In genomic region chr6:59423836-59424235, GRCm38 (mm10) we compare ENCODE assay signal across 29 mouse cellular contexts. TPM values are rescaled to one million over a fixed set of nuclear protein-coding genes. Genes with fewer than 3 reads are reported as not detected.
DNase-seq lines count a peak whose midpoint lies in the region; ATAC-seq and TF ChIP-seq lines count a peak whose summit lies in the region.
"Had no signal": no experiment of that assay in that cellular context is flagged by ENCODE, and none has a peak within 500 bp of the region (broad histone marks: within the 10 kb centered on the region; RNA-seq: fewer than 3 reads in every experiment).

No protein-coding gene starts in this region.

- no peaks in the 10 kb centered on the region for H3K9me3 ChIP-seq in lung, postnatal 0 days (ENCODE audit: low read length)
- H3K9me3 ChIP-seq: embryonic facial prominence, embryonic 10.5 days; embryonic facial prominence, embryonic 15.5 days; forebrain, embryonic 12.5 days; hindbrain, embryonic 15.5 days; kidney, embryonic 15.5 days; limb, embryonic 13.5 days; liver, embryonic 13.5 days; midbrain, embryonic 15.5 days had no signal

- no peaks in the 10 kb centered on the region for H3K36me3 ChIP-seq in lung, postnatal 0 days (ENCODE audit: insufficient read depth, low read length)
- H3K36me3 ChIP-seq: embryonic facial prominence, embryonic 10.5 days; embryonic facial prominence, embryonic 15.5 days; forebrain, embryonic 12.5 days; hindbrain, embryonic 15.5 days; kidney, embryonic 15.5 days; limb, embryonic 13.5 days; liver, embryonic 13.5 days; midbrain, embryonic 15.5 days had no signal

- H3K4me2 ChIP-seq in lung, postnatal 0 days (replicated peaks; ENCODE audit: low read depth, low read length), result 0 out of 2 replicates have a peak overlapping the region, but pooled peaks have one; percentile 76
- H3K4me2 ChIP-seq: embryonic facial prominence, embryonic 15.5 days; forebrain, embryonic 12.5 days; kidney, embryonic 15.5 days; limb, embryonic 13.5 days; liver, embryonic 13.5 days; midbrain, embryonic 15.5 days had no signal

- TF ChIP-seq POLR2A in cortical plate, adult 2 months (IDR thresholded peaks at IDR 0.05; ENCODE audit: extremely low read depth, insufficient read depth, low read length), result no peak

- H3K9ac ChIP-seq in lung, postnatal 0 days (replicated peaks; ENCODE audit: low read depth), result no peak overlapping the region
- H3K9ac ChIP-seq: embryonic facial prominence, embryonic 15.5 days; forebrain, embryonic 12.5 days; forebrain, postnatal 0 days; hindbrain, embryonic 15.5 days; kidney, embryonic 15.5 days; limb, embryonic 13.5 days; liver, embryonic 13.5 days; midbrain, embryonic 15.5 days had no signal

- TF ChIP-seq CTCF in lung, postnatal 0 days (IDR thresholded peaks at IDR 0.05), result no peak
- no peak for TF ChIP-seq CTCF in cortical plate, adult 2 months (IDR thresholded peaks at IDR 0.05; ENCODE audit: extremely low read depth, insufficient read depth, low read length)

- ATAC-seq in lung, postnatal 0 days, result no peak
- ATAC-seq: forebrain, postnatal 0 days; midbrain, embryonic 15.5 days had no signal

- 29% methylated on average over 1 of the region's 1 CpGs for WGBS in lung, postnatal 0 days

- no peak overlapping the region for H3K4me3 ChIP-seq in lung, postnatal 0 days (ENCODE audit: low read depth, low read length)
- peak overlapping the region; percentile 63; the same call in 1 of the 2 replicates for H3K4me3 ChIP-seq in cortical plate, adult 2 months (ENCODE audit: insufficient read depth, low read length)
- H3K4me3 ChIP-seq: embryonic facial prominence, embryonic 10.5 days; embryonic facial prominence, embryonic 15.5 days; forebrain, embryonic 12.5 days; hindbrain, embryonic 15.5 days; kidney, embryonic 15.5 days; left cerebral cortex, adult 2 months; limb, embryonic 13.5 days; liver, embryonic 13.5 days; midbrain, embryonic 15.5 days had no signal

- H3K4me1 ChIP-seq in lung, postnatal 0 days (ENCODE audit: insufficient read depth, low read depth, low read length), result peaks cover 8% of the 10 kb centered on the region; the same call in 1 of the 2 replicates
- H3K4me1 ChIP-seq in cortical plate, adult 2 months (ENCODE audit: control insufficient read depth, insufficient read depth, low read length), result no peaks in the 10 kb centered on the region

- peak; percentile 21 to 47 for DNase-seq in cerebellum, postnatal 14 days
- DNase-seq in cerebellum, adult 11-12 months, result no peak
- no peak for DNase-seq in lung, postnatal 0 days (ENCODE audit: low spot score)
- no peak for DNase-seq in lung, postnatal 36 days
- DNase-seq in urinary bladder, adult 2 months (ENCODE audit: low spot score), result no peak
- DNase-seq in Muller cell, postnatal 12 days (ENCODE audit: inconsistent ontology term), result no peak
- DNase-seq: adrenal gland, adult 2 months; adrenal gland, postnatal 36 days; cerebellum, adult 11 months; forebrain, postnatal 0 days; gastrocnemius, postnatal 10 days; heart, postnatal 10 days; kidney, adult 18-20 months; kidney, postnatal 25 days; liver, embryonic 13.5 days; lung, adult 18-20 months; lung, postnatal 10 days; right cerebral cortex, postnatal 4 days; thymus, adult 2 months; thymus, postnatal 36 days had no signal

- H3K27me3 ChIP-seq in lung, postnatal 0 days (replicated peaks; ENCODE audit: insufficient read depth, low read length), result no peaks in the 10 kb centered on the region
- H3K27me3 ChIP-seq: embryonic facial prominence, embryonic 15.5 days; forebrain, embryonic 12.5 days; hindbrain, embryonic 15.5 days; kidney, embryonic 15.5 days; limb, embryonic 13.5 days; liver, embryonic 13.5 days; midbrain, embryonic 15.5 days had no signal

- TF ChIP-seq EP300 in lung, postnatal 0 days (IDR thresholded peaks at IDR 0.05), result no peak

- H3K27ac ChIP-seq in lung, postnatal 0 days (ENCODE audit: low read length), result no peak overlapping the region
- no peak overlapping the region for H3K27ac ChIP-seq in cortical plate, adult 2 months (ENCODE audit: insufficient read depth, low read length)
- H3K27ac ChIP-seq: embryonic facial prominence, embryonic 10.5 days; embryonic facial prominence, embryonic 15.5 days; forebrain, embryonic 12.5 days; hindbrain, embryonic 15.5 days; kidney, embryonic 15.5 days; left cerebral cortex, adult 2 months; limb, embryonic 13.5 days; liver, embryonic 13.5 days; midbrain, embryonic 15.5 days had no signal

RNA-seq across cellular contexts. Expression of gene Gprin3, which starts 2.3 kb away (rescaled TPM):
- polyA plus RNA-seq in lung, postnatal 0 days (2015; fragmentation: Nextera tagmentation; extraction: Ambion mirVana), result 10.8 and 11.2 TPM in 2 replicates
- 1.5 and 2.7 TPM in 2 replicates for polyA plus RNA-seq in cortical plate, adult 2 months (2012; rRNA removed)
- 0.22 and 0.28 TPM in 2 replicates for polyA plus RNA-seq in urinary bladder, adult 2 months (2012; rRNA removed)

Comparison
In these comparisons a context has a peak if more than half of its experiments do, and no peak if none do; other contexts are left out.
1. DNase-seq: peak in cerebellum, postnatal 14 days (2 of 2); none in cerebellum, adult 11-12 months (single experiment), lung, postnatal 0 days (single experiment), lung, postnatal 36 days (single experiment), urinary bladder, adult 2 months (single experiment) and Muller cell, postnatal 12 days (single experiment).